8 mouse cellular contexts compared by ENCODE assay signal in the genomic region with DNA sequence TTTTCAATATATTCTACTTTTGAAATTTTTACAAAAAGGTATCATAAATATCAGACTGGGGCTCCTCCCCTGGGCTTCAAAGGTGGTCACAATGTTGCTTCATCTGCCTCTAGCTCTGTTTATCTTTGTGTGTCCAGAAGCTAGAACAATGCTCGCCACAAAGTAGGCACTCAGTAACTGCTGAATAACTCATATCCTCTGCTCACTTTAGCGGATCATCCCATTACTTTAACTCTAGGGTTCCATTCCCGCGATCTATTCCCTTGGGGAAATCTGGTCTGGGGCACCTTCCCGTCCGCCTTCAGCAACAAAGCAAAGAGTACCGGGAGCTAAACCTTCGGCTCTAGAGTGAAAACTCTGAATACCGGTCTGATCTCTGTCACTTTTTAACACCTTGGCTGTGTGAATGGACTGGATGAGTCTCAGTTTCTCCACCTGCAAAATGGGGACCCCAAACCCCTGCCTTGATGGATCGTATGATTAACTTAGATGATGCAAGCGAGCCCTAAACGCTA. TPM values are rescaled to one million over a fixed set of nuclear protein-coding genes. Genes with fewer than 3 reads are reported as not detected.
DNase-seq lines count a peak whose midpoint lies in the region; ATAC-seq and TF ChIP-seq lines count a peak whose summit lies in the region.

No protein-coding gene starts in this region.

- WGBS in forebrain, embryonic 15.5 days: under 1% methylated on average over 12 of the region's 12 CpGs
- WGBS in liver, embryonic 16.5 days (ENCODE audit: insufficient replicate concordance): under 1% methylated on average over 12 of the region's 12 CpGs

- peaks cover 28% of the 10 kb centered on the region for H3K36me3 ChIP-seq in C2C12 (ENCODE audit: control insufficient read depth, insufficient read depth)
- peaks cover 34% of the 10 kb centered on the region for H3K36me3 ChIP-seq in forebrain, embryonic 15.5 days
- H3K36me3 ChIP-seq in liver, embryonic 16.5 days (ENCODE audit: control insufficient read depth, insufficient read depth): peaks cover 29% of the 10 kb centered on the region

- no peaks in the 10 kb centered on the region for H3K79me3 ChIP-seq in C2C12 (ENCODE audit: low read depth)

- peak overlapping the region; percentile 98 for H3K27ac ChIP-seq in forebrain, embryonic 15.5 days (replicated peaks)
- peak overlapping the region; percentile 66 for H3K27ac ChIP-seq in liver, embryonic 16.5 days (ENCODE audit: low read length)

- H3K4me3 ChIP-seq in C2C12 (ENCODE audit: insufficient read depth, poor library complexity, severe bottlenecking): peak overlapping the region; percentile 71
- H3K4me3 ChIP-seq in forebrain, embryonic 15.5 days: peak overlapping the region; percentile 76
- peak overlapping the region; percentile 79 for H3K4me3 ChIP-seq in liver, embryonic 16.5 days (ENCODE audit: low read depth, low read length)

- H3K9me3 ChIP-seq in forebrain, embryonic 15.5 days: no peaks in the 10 kb centered on the region
- H3K9me3 ChIP-seq in liver, embryonic 16.5 days (replicated peaks; ENCODE audit: control insufficient read depth, low read length): no peaks in the 10 kb centered on the region

- no peaks in the 10 kb centered on the region for H3K27me3 ChIP-seq in C2C12 (ENCODE audit: control insufficient read depth, insufficient read depth, insufficient read length)
- no peaks in the 10 kb centered on the region for H3K27me3 ChIP-seq in forebrain, embryonic 15.5 days
- no peaks in the 10 kb centered on the region for H3K27me3 ChIP-seq in liver, embryonic 16.5 days (ENCODE audit: control insufficient read depth, insufficient read depth, low read depth, low read length)

- no peak for TF ChIP-seq CTCF in C2C12 (IDR thresholded peaks at IDR 0.05; ENCODE audit: control insufficient read depth, insufficient read depth, insufficient read length)

- H3K9ac ChIP-seq in forebrain, embryonic 15.5 days (replicated peaks): peak overlapping the region; percentile 81
- peak overlapping the region; percentile 85 for H3K9ac ChIP-seq in liver, embryonic 16.5 days (ENCODE audit: low read depth, low read length)

- peak overlapping the region; percentile 55 for H3K4me2 ChIP-seq in forebrain, embryonic 15.5 days (replicated peaks)
- peak overlapping the region; percentile 67 for H3K4me2 ChIP-seq in liver, embryonic 16.5 days (ENCODE audit: low read depth, low read length)

- peaks cover 19% of the 10 kb centered on the region for H3K79me2 ChIP-seq in C2C12 (ENCODE audit: control insufficient read depth, insufficient read depth)

- peaks cover 26% of the 10 kb centered on the region for H3K4me1 ChIP-seq in forebrain, embryonic 15.5 days
- peaks cover 12% of the 10 kb centered on the region for H3K4me1 ChIP-seq in liver, embryonic 16.5 days (ENCODE audit: control insufficient read depth, low read depth, low read length)

- ATAC-seq in forebrain, embryonic 15.5 days (replicated peaks): no peak
- no peak for ATAC-seq in liver, embryonic 16.5 days (ENCODE audit: low read depth)

- peak; percentile 26 for DNase-seq in adrenal gland, postnatal 14 days
- no peak for DNase-seq in adrenal gland, postnatal 36 days
- no peak for DNase-seq in adipocyte (ENCODE audit: low spot score)
- no peak for DNase-seq in left cerebral cortex, adult 18-20 months (ENCODE audit: low spot score in 2 of 2)
- DNase-seq in ovary, adult 18-20 months (ENCODE audit: low spot score): no peak

- H3ac ChIP-seq in C2C12 (ENCODE audit: control insufficient read depth, insufficient read length, low read depth): peak overlapping the region; percentile 75

TF ChIP-seq in C2C12, 6 proteins besides CTCF, POLR2A, EP300 and RAD21:
- TF ChIP-seq USF1 (IDR thresholded peaks at IDR 0.05; ENCODE audit: low read depth) (no peak), CEBPB (IDR thresholded peaks at IDR 0.05; ENCODE audit: low read depth) (no peak), MAX (IDR thresholded peaks at IDR 0.05) (no peak), MYOG (IDR thresholded peaks at IDR 0.05; ENCODE audit: control insufficient read depth, extremely low read depth, insufficient read length) (no peak), MYOD1 (IDR thresholded peaks at IDR 0.05; ENCODE audit: control insufficient read depth, insufficient read length, low read depth) (no peak), FOSL1 (IDR thresholded peaks at IDR 0.05; ENCODE audit: insufficient read depth, low read length, poor library complexity, severe bottlenecking) (no peak)

RNA-seq across cellular contexts. Expression of a gene that starts 0.8 kb away (rescaled TPM):
- total RNA-seq in adrenal gland, postnatal 14 days (2021): 34.3 and 43.6 TPM in 2 replicates
- 10 to 100 TPM; 35.7 to 43.4 TPM for total RNA-seq in adrenal gland, postnatal 36 days (2021)
- polyA plus RNA-seq in C2C12 (2012; fragmentation: generic; extraction: Trizol): 28.1 TPM
- polyA plus RNA-seq in forebrain, embryonic 15.5 days (2015; fragmentation: Nextera tagmentation; extraction: Ambion mirVana): 62.9 and 63.8 TPM in 2 replicates
- 9.7 and 9.8 TPM in 2 replicates for polyA plus RNA-seq in liver, embryonic 16.5 days (2015; fragmentation: Nextera tagmentation; extraction: Ambion mirVana)
- 10 to 100 TPM; 36.2 to 38.2 TPM for total RNA-seq in left cerebral cortex, adult 18-20 months (2021)

RNA-seq across cellular contexts. Expression of a gene that starts 44.3 kb away (rescaled TPM):
- 28.9 and 34.1 TPM in 2 replicates for total RNA-seq in adrenal gland, postnatal 14 days (2021)
- 10 to 100 TPM; 30.4 to 33.7 TPM for total RNA-seq in adrenal gland, postnatal 36 days (2021)
- 20.4 TPM for polyA plus RNA-seq in C2C12 (2012; fragmentation: generic; extraction: Trizol)
- polyA plus RNA-seq in forebrain, embryonic 15.5 days (2015; fragmentation: Nextera tagmentation; extraction: Ambion mirVana): 11.3 and 12.3 TPM in 2 replicates
- polyA plus RNA-seq in liver, embryonic 16.5 days (2015; fragmentation: Nextera tagmentation; extraction: Ambion mirVana): 2.2 and 2.5 TPM in 2 replicates
- total RNA-seq in left cerebral cortex, adult 18-20 months (2021): 10 to 100 TPM; 45.8 to 51.2 TPM
